Mouse (Mus musculus) testis, adult 2 months (tissue): ENCODE measurements around the gene Gm9972. TPM values are rescaled to one million over a fixed set of nuclear protein-coding genes. Genes with fewer than 3 reads are reported as not detected.

ENCODE experiments used
- H3K27ac ChIP-seq: fragments of 200-500 bp; 2 replicates; pipeline ENCODE4 v1.5.1; 2012; ENCODE audit warnings: low read depth, low read length; ENCODE audit not compliant: control insufficient read depth, insufficient read depth
- H3K27me3 ChIP-seq: fragments of 200-500 bp; 2 replicates; pipeline ENCODE4 v1.6.1; 2012; ENCODE audit warnings: mild to moderate bottlenecking, low read length, moderate library complexity; ENCODE audit not compliant: control insufficient read depth, insufficient read depth
- H3K36me3 ChIP-seq: fragments of 200-500 bp; 2 replicates; pipeline ENCODE4 v1.6.1; 2012; ENCODE audit warnings: mild to moderate bottlenecking, low read length; ENCODE audit not compliant: control insufficient read depth, insufficient read depth
- H3K4me1 ChIP-seq: fragments of 200-500 bp; 2 replicates; pipeline ENCODE4 v1.6.1; 2012; ENCODE audit warnings: low read length; ENCODE audit not compliant: control insufficient read depth, insufficient read depth
- H3K4me3 ChIP-seq: fragments of 200-500 bp; 2 replicates; pipeline ENCODE4 v1.5.1; 2012; ENCODE audit warnings: low read depth, mild to moderate bottlenecking, low read length, moderate library complexity, mixed read lengths; ENCODE audit not compliant: control insufficient read depth
- CTCF ChIP-seq: fragments of 200-500 bp; IDR thresholded peaks from 2 replicates; pipeline ENCODE4 v1.5.1; 2012; ENCODE audit warnings: low read depth, mild to moderate bottlenecking, inconsistent platforms, low read length, moderate library complexity; ENCODE audit not compliant: control insufficient read depth, insufficient read depth, insufficient replicate concordance
- POLR2A ChIP-seq: fragments of 200-500 bp; IDR thresholded peaks from 2 replicates; pipeline ENCODE4 v1.6.1; 2012; ENCODE audit warnings: low read depth, mild to moderate bottlenecking, inconsistent platforms, low read length, moderate library complexity; ENCODE audit not compliant: control insufficient read depth
- polyA plus RNA-seq: library from polyadenylated mRNA; depleted of rRNA; stranded (reverse); fragments of >200 nt; gene quantifications from 2 replicates; pipeline ENCODE4 v1.2.3, GENCODE M21; 2012; rRNA removed

The Gm9972 gene
- polyA plus RNA-seq: not detected in 2 replicates

DNA sequence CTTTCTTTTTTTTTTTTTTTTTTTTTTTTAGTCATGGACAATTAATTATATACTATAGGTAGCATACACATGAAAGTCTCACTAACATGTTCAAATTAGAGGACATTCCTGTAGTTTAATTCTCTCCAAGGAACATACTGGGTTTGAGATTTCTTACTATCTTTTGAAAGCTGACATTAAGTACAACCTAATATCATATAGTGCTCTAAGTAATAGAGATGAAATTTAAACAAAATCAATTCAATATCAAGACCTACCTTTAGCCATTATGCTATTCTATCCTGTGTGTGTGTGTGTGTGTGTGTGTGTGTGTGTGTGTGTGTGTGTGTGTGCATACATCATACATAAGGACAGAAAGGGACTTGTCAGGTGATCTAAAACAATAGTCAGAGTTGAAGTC lies at the start of gene Gm9972:
TSS of gene Gm9972 (plus strand) at position 301 of the 400 bp plus-strand sequence.
- no peaks in the 10 kb centered on the region for H3K4me1 ChIP-seq
- H3K36me3 ChIP-seq: no peaks in the 10 kb centered on the region
- no peak for TF ChIP-seq CTCF
- TF ChIP-seq POLR2A: no peak
- no peaks in the 10 kb centered on the region for H3K27me3 ChIP-seq
- H3K27ac ChIP-seq: no peak within 1 kb of the TSS
- no peak within 1 kb of the TSS for H3K4me3 ChIP-seq

DNA sequence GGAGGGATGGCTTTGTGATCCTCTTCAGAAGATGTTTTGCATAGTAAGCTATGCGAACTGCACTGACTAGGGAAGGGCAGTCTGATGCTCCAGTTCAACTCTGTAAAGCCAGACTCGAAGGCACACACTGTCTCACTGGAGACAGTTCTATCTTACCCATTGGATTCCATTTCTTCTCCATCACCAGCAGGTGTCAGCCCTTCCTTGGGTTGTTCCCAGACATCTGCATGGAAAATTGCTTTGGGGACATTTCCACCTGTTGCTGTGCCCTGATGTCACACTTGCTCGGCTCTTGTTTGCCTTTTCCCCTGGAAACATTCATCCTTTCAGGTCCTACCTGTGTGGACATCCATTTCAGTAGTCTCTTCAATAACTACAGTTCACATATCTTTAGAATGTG lies 36.4 kb upstream of the Gm9972 start:
- no peak overlapping the region for H3K27ac ChIP-seq
- no peak for TF ChIP-seq CTCF
- no peak overlapping the region for H3K4me3 ChIP-seq
- no peaks in the 10 kb centered on the region for H3K36me3 ChIP-seq
- no peaks in the 10 kb centered on the region for H3K4me1 ChIP-seq
- no peaks in the 10 kb centered on the region for H3K27me3 ChIP-seq

DNA sequence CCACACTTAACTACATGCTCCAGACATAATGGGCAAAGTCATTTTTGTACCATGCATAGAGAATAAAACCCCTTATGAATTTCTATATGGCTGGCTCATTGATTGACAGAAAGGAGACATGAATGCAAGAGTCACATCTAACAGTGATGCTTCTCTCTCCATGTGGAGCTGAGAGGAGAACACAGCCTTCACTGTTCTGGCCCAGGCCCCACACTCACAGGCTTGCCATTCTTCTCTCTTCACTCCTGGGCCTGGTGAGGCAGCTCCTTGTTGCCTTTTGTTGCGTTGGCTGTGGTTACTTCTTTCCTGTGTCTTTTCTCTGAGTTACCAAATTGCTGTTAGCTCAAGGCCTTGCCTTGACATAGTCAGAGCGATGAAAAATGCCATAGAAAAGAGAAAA lies 23.6 kb upstream of the Gm9972 start:
- Histone ChIP-seq H3K27me3 (no peaks in the 10 kb centered on the region), H3K27ac (no peak overlapping the region), H3K4me1 (no peaks in the 10 kb centered on the region), H3K4me3 (no peak overlapping the region), H3K36me3 (no peaks in the 10 kb centered on the region)
- TF ChIP-seq CTCF: no peak
- TF ChIP-seq POLR2A: no peak

DNA sequence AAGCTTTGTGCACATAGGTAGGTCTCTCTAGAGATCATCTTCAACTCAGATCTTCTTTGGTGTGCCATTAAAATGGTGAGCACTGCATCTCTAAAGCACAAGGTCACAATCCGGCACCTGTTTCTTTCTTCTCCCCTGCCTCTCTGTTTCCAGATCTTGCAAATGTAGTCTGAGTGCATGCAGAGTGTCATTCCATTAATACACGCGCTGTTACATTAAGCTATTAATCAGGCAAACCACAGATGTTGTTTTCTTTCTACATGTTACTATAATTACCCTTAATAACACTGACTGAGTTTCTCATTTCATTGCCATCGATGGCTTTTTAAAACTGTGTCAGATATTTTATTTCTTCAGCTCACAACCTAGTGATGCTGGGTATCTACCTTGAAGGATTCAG lies 22.6 kb upstream of the Gm9972 start:
- Histone ChIP-seq H3K36me3 (no peaks in the 10 kb centered on the region), H3K27ac (no peak overlapping the region), H3K4me3 (no peak overlapping the region), H3K27me3 (no peaks in the 10 kb centered on the region), H3K4me1 (no peaks in the 10 kb centered on the region)
- TF ChIP-seq POLR2A (no peak), CTCF (no peak)

DNA sequence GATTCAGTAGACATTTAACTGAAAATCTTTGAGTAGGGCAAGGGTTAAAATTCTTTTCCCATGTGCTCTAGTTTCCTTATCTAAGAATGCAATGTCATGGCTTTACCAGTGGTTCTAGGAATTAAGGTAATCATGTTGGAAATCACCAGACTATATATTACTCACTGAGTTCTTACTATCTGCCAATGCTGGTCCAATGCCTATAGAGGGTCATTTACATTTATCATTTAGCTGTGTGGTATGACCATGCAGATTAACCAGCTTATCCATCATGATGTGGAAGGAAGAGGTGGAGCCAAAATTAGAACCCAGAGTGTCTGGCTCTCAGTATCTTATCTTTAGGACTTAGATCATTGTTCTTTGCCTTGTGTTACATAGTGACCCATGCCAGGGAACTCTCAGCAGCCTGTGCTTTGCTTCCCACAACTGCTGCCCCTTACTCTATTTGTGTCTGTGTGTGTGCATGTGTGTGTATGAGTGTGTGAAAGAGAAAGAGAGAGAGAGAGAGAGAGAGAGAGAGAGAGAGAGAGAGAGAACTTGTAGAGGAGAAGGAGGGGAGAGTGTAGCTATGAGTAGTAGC lies 12.3 kb upstream of the Gm9972 start:
- Histone ChIP-seq H3K27ac (no peak overlapping the region), H3K36me3 (no peaks in the 10 kb centered on the region), H3K4me3 (no peak overlapping the region), H3K27me3 (no peaks in the 10 kb centered on the region), H3K4me1 (no peaks in the 10 kb centered on the region)
- TF ChIP-seq POLR2A: no peak
- no peak for TF ChIP-seq CTCF

DNA sequence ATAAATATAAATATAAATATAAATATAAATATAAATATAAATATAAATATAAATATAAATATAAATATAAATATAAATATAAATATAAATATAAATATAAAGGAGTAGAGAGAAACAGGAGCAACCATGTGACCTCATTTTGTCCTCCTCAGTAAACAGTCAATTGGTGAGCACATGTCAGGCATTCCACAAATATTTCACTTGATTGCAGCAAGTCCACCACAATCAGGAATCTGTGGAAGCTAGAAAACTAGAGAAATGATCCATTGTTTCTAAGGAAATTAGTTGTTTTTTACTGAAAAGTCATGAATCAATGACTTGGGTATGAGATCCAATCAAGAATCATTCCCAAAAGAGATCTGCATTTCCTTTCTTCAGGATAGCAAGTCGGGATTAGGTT lies 5.7 kb upstream of the Gm9972 start:
- no peaks in the 10 kb centered on the region for H3K27me3 ChIP-seq
- no peak overlapping the region for H3K4me3 ChIP-seq
- TF ChIP-seq CTCF (no peak), POLR2A (no peak)
- no peaks in the 10 kb centered on the region for H3K36me3 ChIP-seq
- no peak overlapping the region for H3K27ac ChIP-seq
- no peaks in the 10 kb centered on the region for H3K4me1 ChIP-seq

DNA sequence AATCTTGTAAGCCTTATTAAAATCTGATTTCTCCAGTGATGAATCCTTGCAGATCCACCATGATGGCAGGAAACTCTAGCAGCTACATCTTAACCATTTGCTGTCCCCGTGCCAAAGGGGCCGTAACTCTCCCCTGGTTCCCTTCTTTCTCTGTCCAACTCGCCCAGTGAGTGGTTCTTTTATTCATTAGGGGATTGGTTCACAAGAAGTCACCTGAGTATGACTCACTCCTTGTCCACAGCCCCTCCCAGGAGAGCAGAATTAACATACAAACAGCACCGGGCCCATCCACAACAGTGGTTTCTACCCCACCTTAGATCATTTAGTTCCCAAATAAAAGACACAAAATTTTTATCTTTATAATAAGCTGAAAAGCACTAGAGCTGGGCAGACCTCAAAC lies 3.4 kb upstream of the Gm9972 start:
- H3K27me3 ChIP-seq: no peaks in the 10 kb centered on the region
- no peak overlapping the region for H3K4me3 ChIP-seq
- no peaks in the 10 kb centered on the region for H3K36me3 ChIP-seq
- TF ChIP-seq CTCF (no peak), POLR2A (no peak)
- no peak overlapping the region for H3K27ac ChIP-seq
- no peaks in the 10 kb centered on the region for H3K4me1 ChIP-seq

DNA sequence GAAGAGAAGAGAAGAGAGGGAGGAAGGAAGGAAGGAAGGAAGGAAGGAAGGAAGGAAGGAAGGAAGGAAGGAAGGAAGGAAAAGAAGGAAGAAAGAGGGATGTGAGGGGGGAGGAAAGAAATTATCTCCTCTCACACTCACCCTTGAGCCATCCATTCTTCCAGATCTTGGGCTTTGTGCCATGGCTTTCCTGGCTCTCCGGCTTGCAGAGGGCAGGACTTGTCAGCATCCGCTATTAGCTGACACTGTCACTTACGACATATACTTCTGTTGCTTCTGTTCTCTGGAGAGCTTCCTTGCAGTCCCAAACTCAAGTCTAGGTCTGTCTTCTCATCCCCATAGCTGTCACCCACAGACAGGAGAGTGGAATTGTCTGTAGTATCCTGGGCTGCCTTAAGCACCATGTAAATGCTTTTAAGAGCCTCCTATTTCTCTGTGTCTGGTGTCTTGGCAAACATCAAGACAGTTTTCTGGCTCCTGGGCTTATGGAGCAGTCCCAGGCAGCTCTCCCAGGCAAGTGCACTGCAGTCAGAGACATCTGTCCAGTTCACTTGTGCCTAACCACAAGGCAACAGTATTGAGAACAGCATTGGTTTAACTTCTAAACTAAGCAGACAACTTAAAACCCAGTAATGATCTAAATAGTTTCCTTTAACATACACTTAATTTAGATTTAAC lies 10.5 kb downstream of the Gm9972 start:
- no peak overlapping the region for H3K27ac ChIP-seq
- TF ChIP-seq POLR2A (no peak), CTCF (no peak)
- no peak overlapping the region for H3K4me3 ChIP-seq
- H3K4me1 ChIP-seq: no peaks in the 10 kb centered on the region
- H3K27me3 ChIP-seq: no peaks in the 10 kb centered on the region
- no peaks in the 10 kb centered on the region for H3K36me3 ChIP-seq
